Mouse (Mus musculus): ENCODE results near the gene Cab39. TPM values are rescaled to one million over a fixed set of nuclear protein-coding genes. Genes with fewer than 3 reads are reported as not detected.

The Cab39 gene
- polyA plus RNA-seq, 1 experiment from 2014 or later: 11.4 TPM

GRCm38 (mm10) chr1:85761665-85762064, 31.6 kb upstream of the Cab39 start:
- Histone ChIP-seq H3K27me3 (0 out of 2 replicates have a peak, but pooled peaks cover 4% of the 10 kb centered on the region), H3K9me3 (replicated peaks) (no peaks in the 10 kb centered on the region), H3K9ac (no peak overlapping the region), H3K36me3 (no peaks in the 10 kb centered on the region), H3K4me3 (replicated peaks) (no peak overlapping the region), H3K4me1 (replicated peaks) (peaks cover 15% of the 10 kb centered on the region), H3K27ac (no peak overlapping the region), H3K4me2 (no peak overlapping the region)
- ATAC-seq (ENCODE audit: low read depth) (no peak), DNase-seq (no peak)
- WGBS (ENCODE audit: insufficient replicate concordance): 61% methylated on average over 4 of the region's 4 CpGs

GRCm38 (mm10) chr1:85763386-85763785, 29.9 kb upstream of the Cab39 start:
- H3K27me3 ChIP-seq: 0 out of 2 replicates have a peak, but pooled peaks cover 3% of the 10 kb centered on the region
- 21% methylated on average over 6 of the region's 6 CpGs for WGBS (ENCODE audit: insufficient replicate concordance)
- peaks cover 13% of the 10 kb centered on the region for H3K4me1 ChIP-seq (replicated peaks)
- no peaks in the 10 kb centered on the region for H3K36me3 ChIP-seq
- H3K9ac ChIP-seq: no peak overlapping the region
- H3K9me3 ChIP-seq (replicated peaks): no peaks in the 10 kb centered on the region
- no peak overlapping the region for H3K27ac ChIP-seq
- no peak overlapping the region for H3K4me2 ChIP-seq
- ATAC-seq (ENCODE audit: low read depth) (no peak), DNase-seq (no peak)
- H3K4me3 ChIP-seq (replicated peaks): no peak overlapping the region

GRCm38 (mm10) chr1:85764291-85764690, 28.9 kb upstream of the Cab39 start:
- Histone ChIP-seq H3K27ac (no peak overlapping the region), H3K4me2 (no peak overlapping the region), H3K9ac (no peak overlapping the region), H3K27me3 (no peaks in the 10 kb centered on the region), H3K4me1 (replicated peaks) (peaks cover 9% of the 10 kb centered on the region), H3K4me3 (replicated peaks) (no peak overlapping the region), H3K36me3 (no peaks in the 10 kb centered on the region), H3K9me3 (replicated peaks) (no peaks in the 10 kb centered on the region)
- ATAC-seq (ENCODE audit: low read depth) (no peak), DNase-seq (no peak)
- WGBS (ENCODE audit: insufficient replicate concordance): 61% methylated on average over 4 of the region's 4 CpGs

GRCm38 (mm10) chr1:85766120-85766519, 27.1 kb upstream of the Cab39 start:
- Histone ChIP-seq H3K9me3 (replicated peaks) (no peaks in the 10 kb centered on the region), H3K27me3 (no peaks in the 10 kb centered on the region), H3K4me2 (no peak overlapping the region), H3K27ac (no peak overlapping the region), H3K9ac (no peak overlapping the region), H3K4me1 (replicated peaks) (peaks cover 9% of the 10 kb centered on the region), H3K4me3 (replicated peaks) (no peak overlapping the region), H3K36me3 (no peaks in the 10 kb centered on the region)
- 35% methylated on average over 3 of the region's 3 CpGs for WGBS (ENCODE audit: insufficient replicate concordance)
- DNase-seq: no peak
- no peak for ATAC-seq (ENCODE audit: low read depth)

- Histone ChIP-seq H3K27ac (no peak overlapping the region), H3K9ac (no peak overlapping the region), H3K4me3 (replicated peaks) (no peak overlapping the region), H3K4me1 (replicated peaks) (peaks cover 9% of the 10 kb centered on the region), H3K4me2 (no peak overlapping the region), H3K9me3 (replicated peaks) (no peaks in the 10 kb centered on the region), H3K36me3 (no peaks in the 10 kb centered on the region), H3K27me3 (no peaks in the 10 kb centered on the region)
- WGBS (ENCODE audit: insufficient replicate concordance): 0% methylated on average over 1 of the region's 1 CpGs
- no peak for DNase-seq
- no peak for ATAC-seq (ENCODE audit: low read depth)
These were observed 25.5 kb upstream of the Cab39 start for GRCm38 (mm10) chr1:85767754-85768153.

- ATAC-seq (ENCODE audit: low read depth) (no peak), DNase-seq (no peak)
- no peaks in the 10 kb centered on the region for H3K36me3 ChIP-seq
- 48% methylated on average over 3 of the region's 3 CpGs for WGBS (ENCODE audit: insufficient replicate concordance)
- no peak overlapping the region for H3K27ac ChIP-seq
- H3K4me1 ChIP-seq (replicated peaks): no peaks in the 10 kb centered on the region
- H3K4me3 ChIP-seq (replicated peaks): no peak overlapping the region
- H3K4me2 ChIP-seq: no peak overlapping the region
- H3K27me3 ChIP-seq: no peaks in the 10 kb centered on the region
- H3K9ac ChIP-seq: no peak overlapping the region
- H3K9me3 ChIP-seq (replicated peaks): no peaks in the 10 kb centered on the region
These were observed 21.3 kb upstream of the Cab39 start for GRCm38 (mm10) chr1:85771976-85772375.

- WGBS (ENCODE audit: insufficient replicate concordance): 76% methylated on average over 7 of the region's 7 CpGs
- ATAC-seq (ENCODE audit: low read depth): no peak
- H3K9ac ChIP-seq: no peak overlapping the region
- no peak overlapping the region for H3K4me2 ChIP-seq
- H3K4me1 ChIP-seq (replicated peaks): 0 out of 2 replicates have a peak, but pooled peaks cover 7% of the 10 kb centered on the region
- DNase-seq: no peak
- H3K27me3 ChIP-seq: no peaks in the 10 kb centered on the region
- no peaks in the 10 kb centered on the region for H3K36me3 ChIP-seq
- no peaks in the 10 kb centered on the region for H3K9me3 ChIP-seq (replicated peaks)
- H3K4me3 ChIP-seq (replicated peaks): no peak overlapping the region
- no peak overlapping the region for H3K27ac ChIP-seq
These were observed 18.1 kb upstream of the Cab39 start for GRCm38 (mm10) chr1:85775136-85775535.

GRCm38 (mm10) chr1:85776154-85776553, 17.1 kb upstream of the Cab39 start:
- DNase-seq (no peak), ATAC-seq (ENCODE audit: low read depth) (no peak)
- 49% methylated on average over 10 of the region's 10 CpGs for WGBS (ENCODE audit: insufficient replicate concordance)
- Histone ChIP-seq H3K9me3 (replicated peaks) (no peaks in the 10 kb centered on the region), H3K27me3 (no peaks in the 10 kb centered on the region), H3K36me3 (no peaks in the 10 kb centered on the region), H3K9ac (no peak overlapping the region), H3K27ac (no peak overlapping the region), H3K4me2 (no peak overlapping the region), H3K4me1 (replicated peaks) (0 out of 2 replicates have a peak, but pooled peaks cover 7% of the 10 kb centered on the region), H3K4me3 (replicated peaks) (no peak overlapping the region)

- no peak within 1 kb of the TSS for H3K9ac ChIP-seq
- no peaks in the 10 kb centered on the region for H3K36me3 ChIP-seq
- no peak for ATAC-seq (ENCODE audit: low read depth)
- DNase-seq: no peak
- H3K4me3 ChIP-seq (replicated peaks): no peak within 1 kb of the TSS
- no peaks in the 10 kb centered on the region for H3K27me3 ChIP-seq
- H3K9me3 ChIP-seq (replicated peaks): no peaks in the 10 kb centered on the region
- H3K27ac ChIP-seq: no peak within 1 kb of the TSS
- 75% methylated on average over 4 of the region's 4 CpGs for WGBS (ENCODE audit: insufficient replicate concordance)
- H3K4me1 ChIP-seq (replicated peaks): 0 out of 2 replicates have a peak, but pooled peaks cover 7% of the 10 kb centered on the region
- H3K4me2 ChIP-seq: no peak within 1 kb of the TSS
These were observed 14.8 kb upstream of the Cab39 start, which contains the start of gene A630001G21Rik for GRCm38 (mm10) chr1:85778436-85778835. Gene A630001G21Rik, minus strand, starts transcription at chr1:85778643.

GRCm38 (mm10) chr1:85779012-85779411, 14.2 kb upstream of the Cab39 start:
- no peak overlapping the region for H3K4me2 ChIP-seq
- H3K9ac ChIP-seq: no peak overlapping the region
- DNase-seq (no peak), ATAC-seq (ENCODE audit: low read depth) (no peak)
- no peaks in the 10 kb centered on the region for H3K36me3 ChIP-seq
- no peaks in the 10 kb centered on the region for H3K9me3 ChIP-seq (replicated peaks)
- no peaks in the 10 kb centered on the region for H3K27me3 ChIP-seq
- H3K4me3 ChIP-seq (replicated peaks): no peak overlapping the region
- WGBS (ENCODE audit: insufficient replicate concordance): 50% methylated on average over 3 of the region's 3 CpGs
- 0 out of 2 replicates have a peak, but pooled peaks cover 7% of the 10 kb centered on the region for H3K4me1 ChIP-seq (replicated peaks)
- no peak overlapping the region for H3K27ac ChIP-seq

- H3K27me3 ChIP-seq: no peaks in the 10 kb centered on the region
- H3K9me3 ChIP-seq (replicated peaks): no peaks in the 10 kb centered on the region
- no peak overlapping the region for H3K9ac ChIP-seq
- WGBS (ENCODE audit: insufficient replicate concordance): 28% methylated on average over 4 of the region's 4 CpGs
- peak; percentile 57 for ATAC-seq (ENCODE audit: low read depth)
- peak; percentile 28 for DNase-seq
- H3K27ac ChIP-seq: no peak overlapping the region
- no peak overlapping the region for H3K4me3 ChIP-seq (replicated peaks)
- no peak overlapping the region for H3K4me2 ChIP-seq
- H3K4me1 ChIP-seq (replicated peaks): 0 out of 2 replicates have a peak, but pooled peaks cover 7% of the 10 kb centered on the region
- no peaks in the 10 kb centered on the region for H3K36me3 ChIP-seq
These were observed 13.6 kb upstream of the Cab39 start for GRCm38 (mm10) chr1:85779428-85780180.

- peaks cover 12% of the 10 kb centered on the region for H3K4me1 ChIP-seq (replicated peaks)
- WGBS (ENCODE audit: insufficient replicate concordance): 42% methylated on average over 3 of the region's 3 CpGs
- no peaks in the 10 kb centered on the region for H3K9me3 ChIP-seq (replicated peaks)
- no peak overlapping the region for H3K4me3 ChIP-seq (replicated peaks)
- no peaks in the 10 kb centered on the region for H3K36me3 ChIP-seq
- no peak overlapping the region for H3K9ac ChIP-seq
- H3K4me2 ChIP-seq: no peak overlapping the region
- DNase-seq (no peak), ATAC-seq (ENCODE audit: low read depth) (no peak)
- H3K27ac ChIP-seq: no peak overlapping the region
- no peaks in the 10 kb centered on the region for H3K27me3 ChIP-seq
These were observed 2.7 kb upstream of the Cab39 start for GRCm38 (mm10) chr1:85790565-85790964.
